In the genomic region with DNA sequence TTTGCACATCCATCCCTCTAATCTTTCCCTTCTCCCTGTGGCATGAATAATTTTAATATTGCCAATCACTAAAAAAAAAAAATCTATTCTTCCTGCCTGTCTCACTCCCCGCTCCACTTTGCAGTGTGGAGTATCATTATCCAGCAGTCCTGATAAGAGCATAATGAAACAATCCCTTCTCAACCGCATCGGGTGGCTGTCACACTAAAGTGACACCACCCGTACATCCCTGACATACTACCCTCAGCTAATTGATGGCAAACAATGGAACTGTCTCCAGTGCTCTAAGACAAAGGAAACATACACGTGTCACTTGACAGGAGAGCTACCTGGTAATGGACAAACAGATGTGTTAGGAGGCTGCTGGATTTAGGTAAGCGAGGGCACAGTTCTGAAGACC, we compare ENCODE assay signal across 19 mouse cellular contexts.
DNase-seq lines count a peak whose midpoint lies in the region; ATAC-seq lines count a peak whose summit lies in the region.
"Had no signal": no experiment of that assay in that cellular context is flagged by ENCODE, and none has a peak within 500 bp of the region (broad histone marks: within the 10 kb centered on the region; RNA-seq: fewer than 3 reads in every experiment).

No protein-coding gene starts in this region.

- no peak overlapping the region for H3K27ac ChIP-seq in heart, embryonic 10.5 days
- H3K27ac ChIP-seq in hindbrain, embryonic 16.5 days (ENCODE audit: low read depth, low read length): peak overlapping the region; percentile 11; the same call in 1 of the 2 replicates
- H3K27ac ChIP-seq: embryonic facial prominence, embryonic 15.5 days; heart, embryonic 15.5 days had no signal

- no peak overlapping the region for H3K4me2 ChIP-seq in hindbrain, embryonic 16.5 days (ENCODE audit: low read length)
- H3K4me2 ChIP-seq: embryonic facial prominence, embryonic 15.5 days; heart, embryonic 15.5 days; neural tube, embryonic 15.5 days had no signal

- 53% methylated on average over 6 of the region's 6 CpGs for WGBS in heart, embryonic 10.5 days
- 32% methylated on average over 6 of the region's 6 CpGs for WGBS in hindbrain, embryonic 16.5 days

- H3K4me1 ChIP-seq in heart, embryonic 10.5 days: 0 out of 2 replicates have a peak, but pooled peaks cover 4% of the 10 kb centered on the region
- peaks cover 10% of the 10 kb centered on the region for H3K4me1 ChIP-seq in hindbrain, embryonic 16.5 days (ENCODE audit: control insufficient read depth, insufficient read depth, low read depth, low read length)
- H3K4me1 ChIP-seq: embryonic facial prominence, embryonic 15.5 days; heart, embryonic 15.5 days had no signal

- H3K9ac ChIP-seq in hindbrain, embryonic 16.5 days (ENCODE audit: low read depth, low read length): no peak overlapping the region
- H3K9ac ChIP-seq: embryonic facial prominence, embryonic 15.5 days; heart, embryonic 15.5 days; neural tube, embryonic 15.5 days had no signal

- ATAC-seq in hindbrain, embryonic 16.5 days: peak; percentile 37; the same call in 1 of the 2 replicates
- no peak for ATAC-seq in granulocyte monocyte progenitor cell, adult 5-6 weeks (replicated peaks; ENCODE audit: poor library complexity, severe bottlenecking)
- ATAC-seq: inflammation-experienced regulatory T-cells, adult 6 months had no signal

- no peaks in the 10 kb centered on the region for H3K36me3 ChIP-seq in heart, embryonic 10.5 days
- no peaks in the 10 kb centered on the region for H3K36me3 ChIP-seq in hindbrain, embryonic 16.5 days (ENCODE audit: control insufficient read depth, insufficient read depth, low read length)
- H3K36me3 ChIP-seq: embryonic facial prominence, embryonic 15.5 days; heart, embryonic 15.5 days; neural tube, embryonic 15.5 days had no signal

- DNase-seq in heart, adult 11 months: peak; percentile 9
- DNase-seq in heart, embryonic 10.5 days (ENCODE audit: low spot score): no peak
- peak; percentile 39 for DNase-seq in retina, postnatal 1 day
- DNase-seq in retina, embryonic 14.5 days (ENCODE audit: low spot score): no peak
- no peak for DNase-seq in right cerebral cortex, adult 18-20 months
- no peak for DNase-seq in urinary bladder, postnatal 4 days (ENCODE audit: low spot score in 2 of 2)
- DNase-seq: adrenal gland, postnatal 10 days; cerebellum, postnatal 36 days; gastrocnemius, postnatal 14 days; heart, postnatal 36 days; kidney, adult 18-20 months; kidney, postnatal 10 days; right cerebral cortex, postnatal 14 days had no signal

- no peaks in the 10 kb centered on the region for H3K27me3 ChIP-seq in heart, embryonic 10.5 days (ENCODE audit: insufficient read depth, poor library complexity, severe bottlenecking)
- no peaks in the 10 kb centered on the region for H3K27me3 ChIP-seq in hindbrain, embryonic 16.5 days (replicated peaks; ENCODE audit: control insufficient read depth, insufficient read depth, low read length)
- H3K27me3 ChIP-seq: embryonic facial prominence, embryonic 15.5 days; heart, embryonic 15.5 days; neural tube, embryonic 15.5 days had no signal

- H3K4me3 ChIP-seq in heart, embryonic 10.5 days: no peak overlapping the region
- no peak overlapping the region for H3K4me3 ChIP-seq in hindbrain, embryonic 16.5 days (ENCODE audit: low read length)
- H3K4me3 ChIP-seq: embryonic facial prominence, embryonic 15.5 days; heart, embryonic 15.5 days; neural tube, embryonic 15.5 days had no signal

- no peaks in the 10 kb centered on the region for H3K9me3 ChIP-seq in heart, embryonic 10.5 days
- H3K9me3 ChIP-seq in hindbrain, embryonic 16.5 days (ENCODE audit: control insufficient read depth, low read length): no peaks in the 10 kb centered on the region
- H3K9me3 ChIP-seq: embryonic facial prominence, embryonic 15.5 days; heart, embryonic 15.5 days; neural tube, embryonic 15.5 days had no signal

Comparison
In these comparisons a context has a peak if more than half of its experiments do, and no peak if none do; other contexts are left out.
1. DNase-seq: peak in heart, adult 11 months (single experiment) and retina, postnatal 1 day (single experiment); none in heart, embryonic 10.5 days (single experiment), retina, embryonic 14.5 days (single experiment), right cerebral cortex, adult 18-20 months (single experiment) and urinary bladder, postnatal 4 days (0 of 2).